Mouse (Mus musculus) embryonic fibroblast, embryonic 13.5 days (primary cell): Measurements from ENCODE around the gene Pde4d.

Experiments used
- CTCF ChIP-seq: IDR thresholded peaks from 2 replicates; pipeline ENCODE4 v1.5.1; 2011; ENCODE audit warnings: mild to moderate bottlenecking, control low read depth, low read length, moderate library complexity, borderline replicate concordance; ENCODE audit not compliant: insufficient read depth
- POLR2A ChIP-seq: IDR thresholded peaks from 2 replicates; pipeline ENCODE4 v1.6.1; 2011; ENCODE audit warnings: low read depth, mild to moderate bottlenecking, control low read depth, low read length, moderate library complexity

DNA sequence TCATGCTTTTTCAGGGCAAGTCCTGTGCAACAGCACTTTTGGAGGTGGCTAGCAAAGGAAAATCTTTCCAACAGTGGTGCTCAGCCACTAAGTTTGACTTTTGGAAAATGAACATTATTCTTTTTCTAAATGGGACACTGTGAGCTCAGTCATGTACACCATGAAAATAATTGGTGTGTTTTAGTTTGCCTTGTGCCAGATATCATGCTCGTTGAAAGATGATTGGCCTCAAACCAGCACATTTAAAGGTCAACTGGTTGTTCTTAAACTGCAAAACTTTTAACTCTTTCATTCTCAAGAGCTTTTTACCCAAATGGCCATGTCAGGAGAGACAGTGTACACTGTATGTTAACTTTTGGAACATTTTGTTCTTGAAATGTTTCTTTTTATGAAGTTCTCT is 17.3 kb downstream of the Pde4d start:
- TF ChIP-seq POLR2A (no peak), CTCF (no peak)
